Mouse (Mus musculus) c-Kit-positive CD71-positive TER-119-positive erythroid progenitor cells, embryonic 14.5 days (primary cell): ENCODE data around the gene Gpr135.
"Not testable (repeated sequence)": the region's sequence is repeated elsewhere in the genome, so short reads cannot be mapped to it uniquely, and the experiment has no call there.

ENCODE experiments used
- DNase-seq: peaks from one replicate; pipeline ENCODE4 v3.0.0-alpha.2; 2013; ENCODE audit warnings: low spot score

Gpr135 gene

DNA sequence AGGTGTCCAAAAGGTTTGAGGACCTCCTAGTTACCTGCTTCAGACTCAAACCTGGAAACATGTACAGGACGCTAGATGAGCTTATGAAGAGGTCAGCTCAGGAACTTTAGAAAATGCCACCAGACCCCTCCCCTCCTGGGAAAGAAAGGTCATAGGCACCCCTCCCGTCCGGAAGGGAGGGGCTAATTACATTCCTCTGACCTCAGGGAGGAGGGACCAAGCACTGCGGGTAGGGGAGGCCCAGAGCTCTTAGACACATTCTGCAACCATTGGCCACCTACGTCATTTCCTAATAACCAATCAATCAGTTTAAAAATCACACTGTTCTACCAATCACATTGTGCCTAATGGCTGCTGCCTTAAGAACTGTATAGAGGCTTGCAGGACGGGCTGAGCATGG, 18.4 kb downstream of the Gpr135 start:
- DNase-seq, result no peak

DNA sequence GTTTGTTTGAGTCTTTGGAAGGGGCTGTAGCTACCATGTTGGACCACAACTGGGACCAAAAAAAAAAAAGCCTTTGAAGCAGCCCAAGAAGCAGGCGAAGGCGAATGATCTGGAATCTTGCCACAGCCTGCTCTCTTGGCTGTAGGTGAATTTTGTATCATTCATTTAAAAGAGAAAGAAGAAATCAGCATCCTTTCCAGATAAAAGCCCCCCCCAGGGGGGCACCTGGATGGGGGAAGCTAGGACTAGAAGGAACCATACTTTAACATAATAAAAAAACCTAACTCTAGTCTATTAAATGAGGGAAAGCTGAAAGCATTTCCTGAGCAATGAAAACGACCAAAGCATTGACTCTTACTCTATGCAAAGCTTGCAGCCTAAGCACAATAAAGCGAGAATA, 20.1 kb downstream of the Gpr135 start:
- no peak for DNase-seq

DNA sequence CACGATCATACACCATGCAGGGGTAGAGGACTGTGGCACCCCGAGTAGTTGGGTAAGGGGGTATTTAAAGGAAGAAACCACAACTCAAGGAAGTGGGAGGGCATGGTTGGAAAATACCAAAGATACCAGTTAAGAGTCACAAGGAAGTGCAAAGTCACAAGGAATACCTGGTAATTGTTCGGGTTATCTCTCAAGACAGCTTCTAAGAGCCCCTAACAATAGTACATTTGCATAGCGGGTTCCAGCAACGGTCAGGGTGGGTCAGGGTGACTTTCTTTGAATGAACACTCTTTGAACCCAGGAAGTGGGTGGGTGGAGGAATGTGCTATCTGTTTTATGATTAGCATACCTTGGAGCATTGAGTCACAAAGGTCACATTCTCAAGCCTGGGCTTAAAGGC, 20.8 kb downstream of the Gpr135 start:
- DNase-seq, result not testable (repeated sequence)

DNA sequence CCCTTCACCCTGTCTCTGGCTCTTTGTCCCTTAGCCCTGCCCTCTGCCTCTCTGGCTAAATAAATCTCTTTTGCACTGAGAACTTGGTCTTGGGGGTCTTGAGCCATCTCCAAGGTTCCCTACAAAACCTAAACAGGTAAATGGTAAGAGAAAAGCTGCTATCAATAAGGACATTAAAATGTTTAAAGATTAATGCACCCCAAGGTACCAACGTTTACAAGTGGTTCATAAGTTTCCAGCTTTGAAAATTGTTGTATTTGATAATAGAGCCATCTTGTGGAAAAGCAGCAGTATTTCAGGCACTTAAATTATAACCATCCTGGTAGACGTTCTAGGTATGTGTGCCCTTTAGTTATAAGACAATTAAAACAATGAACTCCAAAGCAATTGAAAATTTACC, 23.4 kb downstream of the Gpr135 start:
- no peak for DNase-seq

DNA sequence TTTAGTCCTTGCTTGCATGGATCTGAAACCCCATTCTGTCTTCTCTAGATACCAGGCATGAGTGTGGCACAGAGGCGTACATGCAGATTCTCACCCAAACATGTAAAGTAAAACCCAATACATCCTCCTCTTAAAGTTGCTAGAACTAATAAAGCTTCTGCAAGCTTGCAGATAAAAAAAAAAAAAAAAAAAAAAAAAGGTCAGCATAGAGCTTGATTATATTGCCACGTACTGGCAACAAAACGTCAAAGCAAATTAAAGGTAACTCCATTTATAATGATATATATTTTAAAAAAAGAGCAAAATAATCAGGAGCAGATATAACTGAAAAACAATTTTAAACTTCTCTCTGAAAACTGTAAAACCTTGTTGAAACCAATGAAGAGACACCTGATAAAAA, 29.7 kb downstream of the Gpr135 start:
- no peak for DNase-seq

DNA sequence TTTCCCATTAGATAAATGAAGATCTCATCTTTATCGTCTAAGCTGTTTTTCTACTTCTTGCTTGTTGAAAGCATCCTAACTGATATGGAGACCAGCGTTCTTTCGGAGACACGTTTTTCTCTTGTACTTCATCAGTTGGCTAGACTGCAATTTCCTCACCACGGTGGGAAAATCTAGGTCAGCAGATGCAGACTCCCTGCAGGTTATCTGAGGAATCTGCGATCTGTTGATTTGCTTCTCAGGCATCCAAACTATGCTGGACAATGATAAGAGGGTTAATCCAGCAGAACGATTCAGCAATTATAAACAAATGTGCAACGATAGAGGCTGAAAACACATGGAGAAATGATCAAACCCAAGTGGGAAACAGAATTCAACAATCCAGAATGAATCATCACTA, 31.4 kb downstream of the Gpr135 start:
- no peak for DNase-seq

DNA sequence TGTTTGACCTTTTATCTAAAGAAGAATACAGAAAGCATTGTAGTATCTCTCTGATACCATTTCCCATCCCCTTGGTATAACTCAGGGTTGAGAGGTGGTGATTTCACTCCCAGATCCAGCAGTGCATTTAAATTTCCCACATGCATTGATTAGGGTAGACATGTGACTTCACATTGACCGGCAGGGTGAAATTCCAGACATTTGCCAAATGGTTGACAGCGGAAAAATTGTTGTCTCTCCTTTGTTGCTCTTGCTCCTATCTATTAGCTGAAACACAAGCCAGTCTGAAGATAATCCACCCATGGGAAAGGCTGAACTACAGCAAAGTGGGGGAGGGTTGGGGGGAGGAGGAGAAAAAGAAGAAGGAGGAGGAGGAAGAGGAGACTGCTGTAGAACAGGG, 32.1 kb downstream of the Gpr135 start:
- no peak for DNase-seq

DNA sequence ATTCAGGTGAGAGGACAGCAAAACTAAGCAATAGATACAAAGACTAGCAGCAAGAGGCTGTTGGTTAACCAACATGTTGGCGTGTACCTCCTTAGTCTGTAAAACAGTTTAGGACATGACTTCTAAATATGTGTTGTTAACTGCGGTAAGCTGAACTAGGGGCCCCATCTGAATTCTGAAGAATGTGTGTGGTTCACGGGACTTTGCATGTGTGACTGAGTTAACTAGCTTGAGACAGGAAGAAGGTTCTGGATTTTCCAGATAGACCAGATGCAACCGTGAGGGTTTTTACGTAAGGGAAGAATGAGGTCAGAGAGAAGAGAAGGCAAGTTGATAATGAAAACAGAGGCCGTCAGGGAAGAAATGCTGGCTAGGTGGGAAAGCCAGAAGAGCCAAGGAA, 33.9 kb downstream of the Gpr135 start:
- DNase-seq, result no peak

DNA sequence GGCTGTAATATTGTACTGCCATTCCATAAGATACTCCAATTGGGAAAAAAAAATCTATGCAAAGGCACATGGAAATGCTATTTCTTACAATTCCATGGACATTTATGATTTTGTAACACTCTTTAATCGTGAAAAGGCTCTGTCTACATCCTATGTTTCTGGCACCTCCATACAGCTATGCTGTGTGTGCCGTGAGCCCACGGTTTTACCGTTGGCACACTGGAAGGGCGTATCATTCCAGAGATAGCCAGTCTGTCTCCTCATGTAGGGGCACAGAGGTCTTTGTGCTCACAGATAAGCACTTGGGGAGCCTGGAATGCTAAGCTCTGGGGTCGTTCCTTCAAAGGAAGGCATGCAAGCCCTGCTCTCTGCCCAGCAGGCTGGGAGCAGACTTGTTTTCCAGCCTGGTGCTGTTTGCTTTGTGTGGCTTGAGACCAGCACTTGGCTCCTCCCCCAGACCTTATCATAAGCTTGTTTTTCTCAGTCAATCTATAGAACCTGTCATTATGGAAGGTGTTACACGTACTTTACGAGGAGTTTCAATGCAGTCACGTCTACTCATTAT, 34.7 kb downstream of the Gpr135 start:
- DNase-seq, result no peak

DNA sequence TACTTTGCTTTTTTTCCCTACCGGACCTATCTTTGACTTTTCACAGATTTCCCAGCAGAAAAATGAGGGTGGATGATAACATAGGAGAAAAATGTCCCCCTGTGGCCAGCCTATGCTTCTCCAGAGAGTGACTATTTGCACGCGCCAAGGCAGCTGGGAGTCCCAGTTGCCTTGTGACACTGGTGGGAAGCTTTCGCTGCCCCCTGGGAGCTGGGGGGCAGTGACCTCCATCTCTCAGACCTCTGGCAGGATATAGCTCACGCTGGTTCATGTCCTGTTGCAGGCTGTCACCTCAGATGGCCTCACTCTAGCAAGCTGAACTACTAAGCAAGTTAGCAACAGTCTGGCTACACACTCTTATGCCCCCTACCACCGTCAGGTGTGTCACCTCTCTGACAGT, 39.1 kb downstream of the Gpr135 start:
- DNase-seq, result no peak

DNA sequence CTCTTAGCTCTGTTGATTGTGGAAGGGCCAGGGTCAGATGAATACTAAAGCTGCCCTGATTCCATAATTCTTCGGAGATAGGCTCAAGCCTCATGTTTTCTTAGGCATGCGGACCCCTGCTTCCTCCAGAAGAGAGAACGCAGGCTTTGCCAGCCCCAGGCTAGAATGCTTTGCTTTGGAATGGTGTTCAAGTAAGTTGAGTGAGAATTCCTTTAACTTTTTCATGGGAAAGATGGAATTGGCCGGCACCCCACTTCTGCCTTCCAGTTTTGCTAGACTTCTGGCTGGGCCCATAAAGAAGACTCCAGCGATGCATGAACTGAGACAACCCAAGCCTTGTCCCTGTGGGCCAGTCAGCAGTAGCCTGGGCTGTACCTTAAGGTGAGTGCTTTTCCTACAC, 39.8 kb downstream of the Gpr135 start:
- no peak for DNase-seq

DNA sequence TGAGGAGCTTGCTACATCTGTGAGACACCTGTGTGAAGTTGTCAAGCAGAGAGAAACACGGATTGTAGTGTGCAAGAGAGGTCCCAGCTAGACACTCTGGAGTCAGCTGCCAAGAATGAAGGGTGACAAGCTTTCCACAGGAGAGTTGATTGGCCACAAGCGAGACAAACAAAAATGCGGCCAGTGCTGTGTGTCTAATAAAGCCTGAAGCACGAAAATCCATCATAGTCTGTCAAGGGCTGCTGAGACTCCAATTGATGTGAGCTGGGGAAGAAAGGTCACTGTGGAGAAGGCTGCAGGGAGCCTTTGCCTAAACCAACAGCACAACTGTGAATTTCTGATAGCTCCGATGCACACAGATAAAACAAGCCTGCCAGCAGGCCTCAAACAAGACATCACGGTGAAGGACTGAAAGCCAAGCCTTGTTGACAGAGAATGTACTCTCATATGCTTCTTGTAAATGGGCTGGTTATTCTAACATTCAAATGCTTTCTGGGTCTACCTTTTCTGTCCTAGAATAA, 45.6 kb downstream of the Gpr135 start:
- DNase-seq, result no peak

DNA sequence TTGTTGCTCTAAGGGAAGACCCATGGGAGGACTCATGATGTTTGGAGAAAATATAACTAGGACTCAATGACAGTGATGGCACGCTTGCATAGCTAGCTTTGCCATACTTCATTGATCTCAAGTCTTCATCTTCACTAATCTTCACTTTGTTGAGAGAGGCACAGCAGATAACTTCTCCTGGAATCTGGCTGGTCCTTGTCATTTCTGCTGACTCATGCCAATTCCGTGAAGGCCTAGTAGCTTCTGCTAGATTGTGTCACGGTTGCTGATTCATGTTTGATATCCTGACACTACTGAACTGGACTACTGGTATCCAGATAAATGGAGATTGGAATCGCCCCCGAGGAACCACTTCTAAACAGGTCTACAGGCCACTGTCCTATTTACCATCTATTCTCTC, 47.4 kb downstream of the Gpr135 start:
- peak; percentile 26 for DNase-seq

DNA sequence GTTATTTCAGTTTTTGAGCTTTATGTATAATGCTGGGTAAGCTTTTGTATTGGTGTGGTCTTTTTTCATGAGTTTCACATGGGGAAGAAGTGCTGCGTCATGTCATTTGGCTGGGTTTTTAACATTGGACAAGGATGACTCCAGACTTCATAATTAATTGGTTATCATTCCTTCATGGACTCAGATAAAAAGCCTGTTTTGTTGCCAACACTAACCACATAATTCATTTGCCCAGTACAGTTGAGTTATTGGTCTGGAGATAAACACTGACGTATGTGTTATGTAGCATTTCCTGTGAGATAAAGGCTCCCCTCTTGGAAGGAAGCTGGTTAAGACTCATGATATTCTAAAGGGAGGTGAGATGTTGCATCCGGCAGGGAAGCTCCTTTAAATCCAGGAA, 48.1 kb downstream of the Gpr135 start:
- DNase-seq, result no peak

DNA sequence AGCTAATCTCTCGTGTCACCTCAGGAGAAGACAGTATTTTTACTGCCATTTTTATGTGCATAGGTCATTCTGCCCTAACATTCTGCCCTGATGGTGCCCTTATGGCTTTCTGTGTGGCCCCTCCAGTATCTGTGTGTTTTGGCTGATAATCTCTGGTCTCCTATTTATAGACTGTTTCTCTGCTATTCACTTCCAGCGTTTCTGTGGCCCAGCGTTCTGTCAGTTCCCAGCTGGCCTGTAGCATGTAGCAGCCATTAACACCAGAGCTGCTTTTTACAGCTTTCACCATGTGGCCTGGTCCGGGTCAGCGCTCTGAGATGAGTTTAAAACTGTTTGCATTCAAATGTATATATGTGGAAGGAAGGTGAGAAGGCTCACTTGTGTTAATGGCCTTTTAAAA, 49.4 kb downstream of the Gpr135 start:
- no peak for DNase-seq

DNA sequence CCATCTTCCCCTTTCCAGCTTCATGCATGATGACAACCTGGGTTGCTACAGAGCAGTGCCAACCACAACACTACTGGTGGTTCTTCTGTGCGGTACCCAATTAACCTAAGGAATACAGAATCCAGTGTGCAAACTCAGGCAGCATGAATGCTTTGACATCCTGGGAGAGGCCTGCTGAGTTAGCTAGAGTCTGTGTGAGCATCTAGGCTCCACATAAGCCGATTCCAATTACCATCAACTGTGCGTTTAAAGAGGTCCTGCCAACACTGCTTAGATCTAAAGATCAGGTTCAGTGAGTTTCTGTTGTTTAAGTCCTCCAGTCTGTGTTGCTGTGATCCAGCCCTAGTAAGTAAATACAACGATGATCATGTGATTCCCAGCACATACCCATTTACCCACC, 50.6 kb downstream of the Gpr135 start:
- DNase-seq, result no peak
